Mouse (Mus musculus): ENCODE results near the gene Adam1b. TPM values are rescaled to one million over a fixed set of nuclear protein-coding genes. Genes with fewer than 3 reads are reported as not detected.

The Adam1b gene
- polyA plus RNA-seq (2012; rRNA removed): not detected in 2 replicates

DNA sequence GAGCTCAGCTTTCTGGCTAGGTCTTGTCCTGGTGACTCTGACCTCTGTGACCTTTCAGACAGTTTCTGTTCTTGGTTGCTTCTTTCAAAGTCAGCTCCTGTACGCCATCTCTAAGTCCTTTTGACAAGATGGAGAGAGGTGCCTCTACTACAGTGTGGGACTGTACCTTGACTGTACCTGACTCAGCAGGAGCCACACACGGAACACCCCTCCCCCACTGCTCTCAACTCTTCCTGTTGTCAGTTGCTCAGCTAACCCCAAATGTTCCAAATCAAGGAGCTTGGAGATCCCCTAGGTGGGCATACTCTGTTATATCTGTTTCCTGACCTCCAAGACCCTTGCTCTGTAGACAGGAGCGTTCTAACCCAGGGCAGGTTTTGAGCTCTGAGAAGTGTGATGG is at the start of gene Adam1b:
Gene Adam1b (minus strand): TSS at position 205 of the 400 bp plus-strand sequence.

DNA sequence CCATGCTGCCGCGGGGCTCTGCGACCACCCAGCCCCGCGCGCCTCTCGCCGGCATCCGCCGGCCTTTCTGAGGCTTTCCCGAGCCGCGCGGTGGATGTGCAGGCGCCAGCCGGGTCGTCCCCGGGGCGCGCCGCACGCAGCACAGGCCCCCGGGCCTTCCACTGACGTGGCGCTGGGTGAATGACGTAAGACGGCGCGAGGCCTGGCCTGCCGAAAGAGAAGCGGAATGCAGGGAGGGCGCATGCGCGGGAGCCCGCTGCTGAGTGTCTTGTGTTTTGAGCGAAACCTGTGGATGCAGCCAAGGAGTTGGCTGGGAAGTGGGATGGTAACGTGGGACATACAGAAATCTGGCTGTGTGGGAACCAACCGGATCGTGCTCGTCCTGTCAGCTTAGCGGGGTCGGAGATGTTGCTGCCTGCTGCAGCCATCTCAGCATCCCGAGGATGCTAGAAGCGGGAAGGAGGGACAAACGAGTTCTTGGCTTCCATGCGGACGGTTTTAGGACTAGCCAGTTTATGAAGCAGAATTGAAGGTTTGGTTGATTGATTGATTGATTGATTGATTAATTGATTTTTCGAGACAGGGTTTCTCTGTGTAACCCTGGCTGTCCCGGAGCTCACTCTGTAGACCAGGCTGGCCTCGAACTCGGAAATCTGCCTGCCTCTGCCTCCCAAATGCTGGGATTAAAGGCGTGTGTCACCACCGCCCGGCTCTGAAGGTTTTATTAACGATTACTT is 42.7 kb upstream of the Adam1b start, which contains the start of gene Mapkapk5:
Gene Mapkapk5 (minus strand): TSS at position 113 of the 737 bp plus-strand sequence.

DNA sequence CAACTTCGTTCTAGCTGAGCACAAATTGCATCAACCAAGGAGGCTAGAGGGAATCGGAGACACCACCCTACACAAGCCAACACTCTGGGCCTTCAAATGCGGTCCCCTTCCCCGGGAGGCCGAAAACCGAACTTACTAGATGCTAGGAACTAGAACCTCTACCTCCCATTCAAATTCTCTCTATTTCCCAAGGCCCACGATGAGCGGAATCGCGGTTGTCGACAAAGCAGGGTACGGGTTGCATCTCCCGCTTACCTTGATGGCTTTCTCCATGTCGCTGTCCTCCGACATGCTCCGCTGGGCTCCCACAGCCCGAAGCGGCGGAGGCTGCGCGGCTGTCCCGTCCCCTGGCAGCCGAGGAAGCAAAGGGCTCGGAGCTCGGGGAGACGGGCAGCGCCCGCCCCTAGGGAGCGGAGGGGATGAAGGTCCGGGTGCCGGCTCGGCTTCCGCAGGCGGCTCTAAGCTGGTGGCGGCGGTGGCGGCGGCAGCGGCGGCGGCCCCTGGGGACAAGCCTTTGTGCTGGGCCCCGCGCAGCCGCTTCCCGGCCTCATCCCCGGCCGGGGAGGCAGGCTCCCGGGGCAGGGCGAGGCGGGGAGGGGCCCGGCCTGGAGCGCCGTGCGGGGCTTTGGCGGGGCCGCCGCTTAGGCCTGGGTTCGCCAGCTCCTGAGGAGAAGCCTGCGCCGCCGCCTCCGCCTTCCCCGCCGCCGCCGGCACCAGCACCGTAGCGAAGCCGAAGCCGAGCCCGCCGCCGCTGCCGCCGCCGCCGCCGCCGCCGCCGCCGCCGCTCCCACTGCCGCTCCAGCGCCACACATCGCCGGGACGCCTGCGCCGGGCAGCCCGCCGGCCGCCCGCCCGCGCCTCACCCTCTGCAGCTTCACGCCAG is 41.9 kb upstream of the Adam1b start, which contains the start of the genes Adam1a and Gm42878:
Gene Adam1a (minus strand): TSS at position 573 of the 883 bp plus-strand sequence.
Gene Gm42878 (minus strand): TSS at position 573 of the 883 bp plus-strand sequence.

DNA sequence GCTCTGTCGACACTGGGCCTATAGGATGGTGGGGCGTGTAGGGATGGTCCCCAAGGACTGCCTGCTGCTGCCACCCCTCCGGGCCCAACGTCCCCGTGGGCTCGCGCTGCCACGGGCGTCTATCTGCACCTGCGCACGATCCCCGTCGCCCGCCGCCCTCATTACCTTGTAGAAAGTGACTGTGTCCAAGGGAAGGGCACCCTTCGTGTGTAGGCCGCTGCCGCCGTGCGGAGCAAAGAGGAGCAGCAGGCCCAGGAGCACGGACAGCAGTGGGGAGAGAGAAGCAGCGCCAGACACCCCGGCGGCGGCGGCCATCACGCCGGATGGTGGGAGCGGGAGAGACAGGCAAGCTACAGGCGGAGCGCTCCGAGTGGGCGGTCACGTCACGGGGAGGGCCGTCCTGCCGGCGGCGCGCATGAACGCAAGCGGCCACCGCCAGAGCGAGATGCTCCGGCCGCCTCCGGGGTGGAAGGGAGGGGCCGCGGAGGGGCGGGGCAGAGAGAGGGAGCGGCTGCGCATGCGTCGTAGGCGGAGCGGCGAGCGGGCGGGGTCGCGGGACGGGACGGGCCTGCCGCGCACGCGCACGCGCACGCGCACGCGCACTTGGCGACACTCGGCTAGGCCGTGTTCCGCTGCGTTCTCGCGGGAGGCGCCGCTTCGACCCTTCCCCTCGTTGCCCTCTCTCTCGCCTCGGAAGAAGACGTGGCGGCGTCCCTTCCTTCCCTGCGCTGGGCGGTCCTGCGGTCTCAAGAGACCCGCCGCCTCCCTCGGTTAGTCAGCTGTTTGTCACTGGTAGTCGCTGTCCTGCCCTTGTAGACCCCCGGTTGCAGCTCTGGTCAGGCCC is 51.0 kb downstream of the Adam1b start, which contains the start of gene Erp29:
Gene Erp29 (minus strand): TSS at position 481 of the 844 bp plus-strand sequence.

DNA sequence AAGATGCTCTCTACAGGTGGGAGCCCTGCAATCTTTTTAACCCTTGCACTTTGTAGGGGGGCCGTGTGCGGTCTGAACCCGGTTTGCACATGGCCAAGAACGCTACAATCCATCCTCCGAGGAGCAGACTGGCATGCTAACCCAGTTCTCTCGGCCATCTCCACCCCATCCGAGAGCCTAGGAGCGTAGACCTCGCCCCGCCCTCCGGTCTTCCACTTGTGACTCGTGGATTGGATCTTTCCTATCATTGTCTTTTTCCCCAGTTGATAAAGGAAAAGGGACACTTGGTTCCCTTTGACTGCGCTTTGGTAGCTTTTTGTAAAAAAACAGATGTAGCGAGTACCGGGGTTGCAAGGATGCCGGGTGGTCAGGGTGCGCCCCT is 51.6 kb downstream of the Adam1b start, which contains the start of gene Tmem116:
Gene Tmem116 (plus strand): TSS at position 250 of the 382 bp plus-strand sequence.

Other genes starting within 250 kb of the Adam1b start
- gene Trafd1, start 117.8 kb downstream of the Adam1b start, polyA plus RNA-seq (2012; rRNA removed): 56.2 and 70.8 TPM in 2 replicates
- gene Naa25, start 105.5 kb downstream of the Adam1b start, polyA plus RNA-seq (2012; rRNA removed): 9.9 and 11.7 TPM in 2 replicates
- gene Tmem116, start 51.5 kb downstream of the Adam1b start, polyA plus RNA-seq (2012; rRNA removed): 5.2 and 7.4 TPM in 2 replicates
- gene Erp29, start 50.9 kb downstream of the Adam1b start, polyA plus RNA-seq (2012; rRNA removed): 63.7 and 83.5 TPM in 2 replicates
- gene Adam1a, start 42.0 kb upstream of the Adam1b start, polyA plus RNA-seq (2012; rRNA removed): 5.1 and 5.7 TPM in 2 replicates
- 0.47 TPM in 1 of 2 replicates, not detected in the other for gene Gm42878, start 42.0 kb upstream of the Adam1b start, polyA plus RNA-seq (2012; rRNA removed)
- 21.7 and 27.0 TPM in 2 replicates for gene Mapkapk5, start 42.5 kb upstream of the Adam1b start, polyA plus RNA-seq (2012; rRNA removed)
- 880 and 1,335 TPM in 2 replicates for gene Aldh2, start 90.4 kb upstream of the Adam1b start, polyA plus RNA-seq (2012; rRNA removed)
- 8.7 and 12.8 TPM in 2 replicates for gene Acad12, start 115.5 kb upstream of the Adam1b start, polyA plus RNA-seq (2012; rRNA removed)
- gene Acad10, start 157.1 kb upstream of the Adam1b start, polyA plus RNA-seq (2012; rRNA removed): 7.4 and 8.8 TPM in 2 replicates
- 26.7 and 32.8 TPM in 2 replicates for gene Brap, start 157.1 kb upstream of the Adam1b start, polyA plus RNA-seq (2012; rRNA removed)
- gene Atxn2, start 207.9 kb upstream of the Adam1b start, polyA plus RNA-seq (2012; rRNA removed): 157 and 262 TPM in 2 replicates